Mouse (Mus musculus) gastrocnemius, adult 2 months (tissue): ENCODE measurements around the gene Cdkn2d. TPM values are rescaled to one million over a fixed set of nuclear protein-coding genes. Genes with fewer than 3 reads are reported as not detected.
A peak's percentile ranks its signal among the peaks of the same experiment; 100 is the strongest.
"Not testable (repeated sequence)": the region's sequence is repeated elsewhere in the genome, so short reads cannot be mapped to it uniquely, and the experiment has no call there.

ENCODE experiments used
- DNase-seq: peaks from one replicate; pipeline ENCODE4 v3.0.0; 2022
- H3K27ac ChIP-seq: fragments of 200-600 bp; 2 replicates; pipeline ENCODE4 v1.8.1; 2022; ENCODE audit warnings: mild to moderate bottlenecking
- H3K4me3 ChIP-seq: fragments of 200-600 bp; 2 replicates; pipeline ENCODE4 v1.8.1; 2022; ENCODE audit warnings: mild to moderate bottlenecking, moderate library complexity
- CTCF ChIP-seq: fragments of 200-600 bp; IDR thresholded peaks from 2 replicates; pipeline ENCODE4 v1.8.1; 2022; ENCODE audit warnings: antibody characterized with exemption, mild to moderate bottlenecking, moderate library complexity
- intact Hi-C: fragments of 180-260 bp; cut with DNase I; formaldehyde crosslinking; loops from one replicate; pipeline ENCODE4 v1.15.1; 2025
- total RNA-seq, 2 experiments: library from RNA; stranded (reverse); gene quantifications; 2 replicates each; pipeline ENCODE4 v1.2.3; 2021

Gene Cdkn2d
- total RNA-seq, 2 experiments from 2014 or later, result 8.6 to 9.1 TPM

GRCm38 (mm10) chr9:21287571-21288402 lies 3.4 kb downstream of the Cdkn2d start, which contains the start of gene Kri1:
Gene Kri1, minus strand, starts transcription at chr9:21287969.
- peak within 1 kb of the TSS; percentile 97 for H3K27ac ChIP-seq
- DNase-seq, result peak; percentile 98
- intact Hi-C loops, result loop anchor here (1.0 kb wide), 1 partner anchor 22 kb away; the partner anchor contains the start of gene Atg4d
- TF ChIP-seq CTCF, result peak; percentile 3; the same call in 1 of the 2 replicates
- H3K4me3 ChIP-seq, result peak within 1 kb of the TSS; percentile 83

GRCm38 (mm10) chr9:21286753-21287152 lies 4.5 kb downstream of the Cdkn2d start:
- H3K4me3 ChIP-seq, result peak overlapping the region; percentile 83
- intact Hi-C loops, result loop anchor here (1.0 kb wide), 1 partner anchor 21 kb away; the partner anchor contains the start of gene Atg4d
- DNase-seq, result no peak
- peak overlapping the region; percentile 97; the same call in 1 of the 2 replicates for H3K27ac ChIP-seq
- no peak for TF ChIP-seq CTCF

GRCm38 (mm10) chr9:21283994-21284393 lies 7.2 kb downstream of the Cdkn2d start:
- H3K4me3 ChIP-seq, result no peak overlapping the region
- intact Hi-C loops, result no loop called here
- no peak for TF ChIP-seq CTCF
- DNase-seq, result no peak
- no peak overlapping the region for H3K27ac ChIP-seq

GRCm38 (mm10) chr9:21283591-21283990 lies 7.6 kb downstream of the Cdkn2d start:
- no peak overlapping the region for H3K4me3 ChIP-seq
- no peak for DNase-seq
- intact Hi-C loops, result no loop called here
- no peak for TF ChIP-seq CTCF
- H3K27ac ChIP-seq, result no peak overlapping the region

- TF ChIP-seq CTCF, result no peak
- intact Hi-C loops, result no loop called here
- Histone ChIP-seq H3K4me3 (no peak overlapping the region), H3K27ac (no peak overlapping the region)
- peak; percentile 43 for DNase-seq
These were observed 13.4 kb downstream of the Cdkn2d start for GRCm38 (mm10) chr9:21277776-21278175.

GRCm38 (mm10) chr9:21276307-21276706 lies 14.9 kb downstream of the Cdkn2d start:
- no peak for TF ChIP-seq CTCF
- Histone ChIP-seq H3K27ac (no peak overlapping the region), H3K4me3 (no peak overlapping the region)
- intact Hi-C loops, result no loop called here
- DNase-seq, result no peak

GRCm38 (mm10) chr9:21275727-21276126 lies 15.5 kb downstream of the Cdkn2d start:
- no peak overlapping the region for H3K4me3 ChIP-seq
- no peak for DNase-seq
- H3K27ac ChIP-seq, result no peak overlapping the region
- no peak for TF ChIP-seq CTCF
- intact Hi-C loops, result no loop called here

GRCm38 (mm10) chr9:21275013-21275710 lies 16.0 kb downstream of the Cdkn2d start:
- no peak for DNase-seq
- intact Hi-C loops, result no loop called here
- Histone ChIP-seq H3K4me3 (no peak overlapping the region), H3K27ac (no peak overlapping the region)
- no peak for TF ChIP-seq CTCF

- Histone ChIP-seq H3K27ac (no peak overlapping the region), H3K4me3 (no peak overlapping the region)
- intact Hi-C loops, result no loop called here
- no peak for TF ChIP-seq CTCF
- no peak for DNase-seq
These were observed 16.9 kb downstream of the Cdkn2d start for GRCm38 (mm10) chr9:21274336-21274735.

- no peak for DNase-seq
- H3K27ac ChIP-seq, result no peak overlapping the region
These were observed 17.5 kb downstream of the Cdkn2d start for GRCm38 (mm10) chr9:21273520-21274228.

GRCm38 (mm10) chr9:21273094-21273493 lies 18.1 kb downstream of the Cdkn2d start:
- Histone ChIP-seq H3K4me3 (no peak overlapping the region), H3K27ac (no peak overlapping the region)
- TF ChIP-seq CTCF, result no peak
- intact Hi-C loops, result no loop called here
- DNase-seq, result no peak

More at GRCm38 (mm10) chr9:21273520-21274228, 17.5 kb downstream of the Cdkn2d start:
- H3K4me3 ChIP-seq, result no peak overlapping the region
- intact Hi-C loops, result no loop called here
- TF ChIP-seq CTCF, result no peak

- DNase-seq, result no peak
- no peak for TF ChIP-seq CTCF
- intact Hi-C loops, result no loop called here
- Histone ChIP-seq H3K27ac (no peak overlapping the region), H3K4me3 (no peak overlapping the region)
These were observed 18.8 kb downstream of the Cdkn2d start for GRCm38 (mm10) chr9:21272391-21272790.

GRCm38 (mm10) chr9:21269590-21269989 lies 21.6 kb downstream of the Cdkn2d start:
- DNase-seq, H3K27ac ChIP-seq, H3K4me3 ChIP-seq, intact Hi-C loops: not testable (repeated sequence)
